Mouse (Mus musculus) forebrain, embryonic 10.5 days (tissue): ENCODE results near the gene Icosl. TPM values are rescaled to one million over a fixed set of nuclear protein-coding genes. Genes with fewer than 3 reads are reported as not detected.
A peak's percentile ranks its signal among the peaks of the same experiment; 100 is the strongest.

ENCODE experiments used
- DNase-seq: peaks from one replicate; pipeline ENCODE4 v3.0.0-alpha.2; 2017; ENCODE audit warnings: low spot score; ENCODE audit errors: extremely low spot score
- H3K27ac ChIP-seq: fragments of 300-500 bp; sonication (generic); 2 replicates; pipeline ENCODE4 v1.5.1; 2016; ENCODE audit warnings: mild to moderate bottlenecking
- H3K27me3 ChIP-seq: fragments of 300-500 bp; sonication (generic); 2 replicates; pipeline ENCODE4 v1.6.1; 2016; ENCODE audit warnings: mild to moderate bottlenecking; ENCODE audit not compliant: poor library complexity, severe bottlenecking
- H3K36me3 ChIP-seq: fragments of 300-500 bp; sonication (generic); replicated peaks from 2 replicates; pipeline ENCODE4 v1.6.1; 2016; ENCODE audit warnings: mild to moderate bottlenecking, moderate library complexity
- H3K4me1 ChIP-seq: fragments of 300-500 bp; sonication (generic); 2 replicates; pipeline ENCODE4 v1.6.1; 2016
- H3K4me3 ChIP-seq: fragments of 300-500 bp; sonication (generic); 2 replicates; pipeline ENCODE4 v1.5.1; 2016; ENCODE audit warnings: mild to moderate bottlenecking, moderate library complexity
- H3K9me3 ChIP-seq: fragments of 300-500 bp; sonication (generic); 2 replicates; pipeline ENCODE4 v1.6.1; 2016; ENCODE audit warnings: mild to moderate bottlenecking, moderate library complexity
- WGBS: fragments of 180-500 bp; shearing (Covaris S2); methylation state at CpG from one replicate; pipeline ENCODE4 v1.1.7; 2016; 5-methylcytosine and 5-hydroxymethylcytosine counted together
- polyA plus RNA-seq: library from polyadenylated mRNA; unstranded; fragments of >200 nt; fragmentation: Nextera tagmentation; extraction: Ambion mirVana; gene quantifications from 2 replicates; pipeline ENCODE4 v1.2.1, GENCODE M21; 2016

The Icosl gene
- polyA plus RNA-seq, 1 experiment from 2014 or later = 2.9 TPM

- Histone ChIP-seq H3K9me3 (no peaks in the 10 kb centered on the region), H3K36me3 (no peaks in the 10 kb centered on the region), H3K4me3 (no peak overlapping the region), H3K4me1 (peaks cover 22% of the 10 kb centered on the region), H3K27ac (no peak overlapping the region), H3K27me3 (peaks cover 30% of the 10 kb centered on the region)
- no peak for DNase-seq
- WGBS = 85% methylated on average over 4 of the region's 4 CpGs
These were observed 22.7 kb upstream of the Icosl start for GRCm38 (mm10) chr10:78046388-78046787.

DNA sequence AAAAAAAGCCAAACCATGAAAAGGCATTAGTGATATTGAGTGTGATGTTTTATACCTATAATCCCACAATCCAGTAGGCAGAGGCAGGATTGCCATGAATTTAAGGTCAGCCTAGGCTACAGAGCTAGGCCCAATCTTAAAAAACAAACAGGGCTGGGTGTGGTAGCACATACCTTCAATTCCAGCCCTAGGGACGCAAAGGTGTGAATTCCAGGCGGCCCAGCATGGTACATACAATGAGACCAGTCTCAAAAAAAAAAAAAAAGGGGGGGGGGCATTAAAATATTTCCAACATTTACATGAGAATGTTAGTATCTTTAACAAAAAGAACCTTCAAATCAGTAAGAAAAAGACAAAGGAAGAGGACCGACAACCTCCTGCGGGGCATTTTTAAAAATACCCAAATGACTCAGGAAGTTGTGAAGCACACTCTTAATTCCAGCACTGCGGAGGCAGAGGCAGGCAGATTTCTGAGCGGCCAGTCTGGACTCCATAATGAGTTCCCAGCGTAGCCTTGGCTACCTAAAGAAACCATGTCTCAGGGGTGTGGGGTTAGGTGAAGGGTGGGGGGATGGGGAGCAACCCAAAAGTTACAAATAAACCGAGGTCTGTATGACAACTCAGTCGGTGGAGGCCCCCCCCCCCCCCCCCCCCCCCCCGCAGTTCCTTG is 20.9 kb upstream of the Icosl start:
- Histone ChIP-seq H3K9me3 (no peaks in the 10 kb centered on the region), H3K4me3 (no peak overlapping the region), H3K36me3 (no peaks in the 10 kb centered on the region), H3K4me1 (peaks cover 9% of the 10 kb centered on the region), H3K27ac (no peak overlapping the region), H3K27me3 (peaks cover 14% of the 10 kb centered on the region)
- DNase-seq = no peak
- WGBS = 81% methylated on average over 10 of the region's 10 CpGs

- Histone ChIP-seq H3K27ac (no peak overlapping the region), H3K4me3 (no peak overlapping the region), H3K4me1 (no peaks in the 10 kb centered on the region), H3K9me3 (no peaks in the 10 kb centered on the region), H3K36me3 (no peaks in the 10 kb centered on the region), H3K27me3 (peaks cover 2% of the 10 kb centered on the region; the same call in 1 of the 2 replicates)
- WGBS = 50% methylated on average over 11 of the region's 11 CpGs
- no peak for DNase-seq
These were observed 19.5 kb upstream of the Icosl start for GRCm38 (mm10) chr10:78049519-78050035.

DNA sequence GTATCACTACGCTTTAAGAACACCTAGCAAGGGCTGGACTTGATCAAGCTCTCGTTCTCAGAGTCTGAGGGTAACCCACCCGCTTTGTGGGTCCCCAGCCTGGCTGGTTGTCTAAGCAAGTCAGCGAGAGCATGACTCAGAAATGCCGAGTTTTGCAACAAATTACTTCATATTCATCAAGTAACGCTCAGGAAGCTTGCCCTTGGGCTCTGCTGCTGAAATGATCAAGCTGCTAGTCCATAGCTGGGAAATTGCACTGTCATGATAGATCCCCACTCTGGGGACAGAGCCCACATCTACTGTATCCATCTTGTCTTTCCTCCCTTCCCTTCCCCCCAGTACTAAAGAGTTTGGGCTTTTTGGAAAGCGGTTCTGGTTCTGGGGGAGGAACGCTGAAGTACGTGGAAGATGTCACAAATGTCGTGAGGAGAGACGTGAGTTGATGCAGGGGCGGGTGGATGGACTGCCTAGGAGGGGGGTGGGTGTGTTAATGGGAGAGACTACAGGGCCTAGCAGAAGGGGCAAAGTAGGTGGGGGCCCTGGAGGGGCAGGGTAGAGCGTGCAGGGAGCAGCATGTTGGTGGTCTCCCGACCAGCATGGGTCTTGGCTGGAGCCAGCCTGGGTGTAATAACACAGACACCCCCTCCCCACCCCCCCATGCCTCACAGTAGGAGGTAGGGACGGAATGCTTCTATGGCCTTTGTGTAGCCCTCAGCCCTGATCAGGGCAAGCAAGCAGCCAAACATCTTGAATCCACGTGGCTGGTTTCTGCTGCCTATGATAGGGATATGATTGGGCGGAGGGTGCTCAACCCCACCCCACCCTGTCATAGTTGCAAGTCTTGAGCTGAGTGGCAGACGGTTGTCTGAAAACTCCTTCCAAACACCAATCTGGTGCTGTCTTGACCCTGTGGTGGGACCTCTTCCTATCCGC is 14.2 kb upstream of the Icosl start:
- H3K27me3 ChIP-seq = no peaks in the 10 kb centered on the region

GRCm38 (mm10) chr10:78057056-78057455 is 12.0 kb upstream of the Icosl start:
- H3K4me1 ChIP-seq = peaks cover 6% of the 10 kb centered on the region; the same call in 1 of the 2 replicates
- H3K4me3 ChIP-seq = no peak overlapping the region
- DNase-seq = no peak
- no peaks in the 10 kb centered on the region for H3K36me3 ChIP-seq
- H3K27ac ChIP-seq = no peak overlapping the region
- no peaks in the 10 kb centered on the region for H3K9me3 ChIP-seq
- H3K27me3 ChIP-seq = no peaks in the 10 kb centered on the region
- 90% methylated on average over 8 of the region's 8 CpGs for WGBS

More for the DNA sequence above, 14.2 kb upstream of the Icosl start:
- DNase-seq = no peak
- Histone ChIP-seq H3K4me3 (no peak overlapping the region), H3K27ac (no peak overlapping the region), H3K4me1 (peaks cover 6% of the 10 kb centered on the region; the same call in 1 of the 2 replicates), H3K9me3 (no peaks in the 10 kb centered on the region), H3K36me3 (no peaks in the 10 kb centered on the region)
- WGBS = 81% methylated on average over 19 of the region's 19 CpGs

- Histone ChIP-seq H3K36me3 (no peaks in the 10 kb centered on the region), H3K27me3 (peaks cover 13% of the 10 kb centered on the region), H3K27ac (no peak overlapping the region), H3K4me1 (peaks cover 12% of the 10 kb centered on the region), H3K9me3 (no peaks in the 10 kb centered on the region), H3K4me3 (no peak overlapping the region)
- WGBS = 92% methylated on average over 9 of the region's 9 CpGs
- DNase-seq = no peak
These were observed 6.0 kb upstream of the Icosl start for GRCm38 (mm10) chr10:78063122-78063521.

- Histone ChIP-seq H3K4me3 (no peak overlapping the region), H3K9me3 (no peaks in the 10 kb centered on the region), H3K27me3 (peaks cover 52% of the 10 kb centered on the region), H3K4me1 (peaks cover 31% of the 10 kb centered on the region), H3K27ac (no peak overlapping the region), H3K36me3 (no peaks in the 10 kb centered on the region)
- DNase-seq = peak; percentile 24
- WGBS = 44% methylated on average over 4 of the region's 4 CpGs
These were observed 1.9 kb upstream of the Icosl start for GRCm38 (mm10) chr10:78067226-78067625.

DNA sequence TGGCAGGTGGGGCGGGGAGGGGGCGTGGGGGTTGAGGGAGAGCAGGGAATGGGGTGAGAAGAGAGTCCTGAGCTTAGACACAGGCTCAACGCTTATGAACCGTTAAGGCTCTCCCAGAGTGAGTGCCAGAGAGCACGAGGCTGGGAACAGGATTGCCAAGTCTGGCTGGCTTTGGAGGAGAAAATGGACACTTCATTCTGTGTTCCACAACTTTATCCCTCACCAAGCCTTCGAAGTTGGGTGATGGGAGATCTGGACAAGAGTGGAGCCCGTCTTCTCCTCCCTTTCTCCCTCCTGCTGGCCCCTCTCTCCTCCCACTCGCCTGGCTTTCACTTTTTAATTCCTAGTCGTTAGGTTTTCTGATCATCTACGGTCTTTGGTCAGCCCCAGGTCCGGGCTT is 561 bp upstream of the Icosl start:
- H3K4me1 ChIP-seq = peaks cover 31% of the 10 kb centered on the region
- no peaks in the 10 kb centered on the region for H3K9me3 ChIP-seq
- WGBS = 39% methylated on average over 11 of the region's 11 CpGs
- peak overlapping the region; percentile 84 for H3K27ac ChIP-seq
- H3K36me3 ChIP-seq = no peaks in the 10 kb centered on the region
- peak; percentile 20 for DNase-seq
- H3K4me3 ChIP-seq = peak overlapping the region; percentile 75
- peaks cover 52% of the 10 kb centered on the region for H3K27me3 ChIP-seq

DNA sequence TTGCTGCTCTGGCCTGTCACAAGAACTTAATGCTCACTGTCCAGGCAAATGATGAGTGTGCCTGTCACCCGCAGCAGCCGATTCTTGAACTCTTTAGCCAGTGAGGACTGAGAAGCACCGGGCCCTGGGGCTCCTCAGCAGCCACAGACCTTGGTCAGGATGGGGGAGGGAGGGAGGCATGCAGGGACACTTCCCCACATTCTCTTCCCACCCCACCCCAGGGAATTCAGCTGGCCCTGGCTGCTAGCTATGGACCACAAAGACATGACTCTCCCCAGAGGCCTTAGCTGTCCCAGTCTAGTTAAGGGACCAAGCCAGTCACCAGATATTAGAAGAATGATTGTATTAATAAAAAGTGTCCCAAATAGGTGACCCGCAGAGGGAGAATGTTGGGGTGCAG is 5.0 kb downstream of the Icosl start:
- H3K36me3 ChIP-seq = 0 out of 2 replicates have a peak, but pooled peaks cover 7% of the 10 kb centered on the region
- H3K4me1 ChIP-seq = peaks cover 10% of the 10 kb centered on the region
- no peak for DNase-seq
- H3K27ac ChIP-seq = no peak overlapping the region
- H3K4me3 ChIP-seq = no peak overlapping the region
- no peaks in the 10 kb centered on the region for H3K9me3 ChIP-seq
- WGBS = 91% methylated on average over 4 of the region's 4 CpGs
- H3K27me3 ChIP-seq = peaks cover 29% of the 10 kb centered on the region

DNA sequence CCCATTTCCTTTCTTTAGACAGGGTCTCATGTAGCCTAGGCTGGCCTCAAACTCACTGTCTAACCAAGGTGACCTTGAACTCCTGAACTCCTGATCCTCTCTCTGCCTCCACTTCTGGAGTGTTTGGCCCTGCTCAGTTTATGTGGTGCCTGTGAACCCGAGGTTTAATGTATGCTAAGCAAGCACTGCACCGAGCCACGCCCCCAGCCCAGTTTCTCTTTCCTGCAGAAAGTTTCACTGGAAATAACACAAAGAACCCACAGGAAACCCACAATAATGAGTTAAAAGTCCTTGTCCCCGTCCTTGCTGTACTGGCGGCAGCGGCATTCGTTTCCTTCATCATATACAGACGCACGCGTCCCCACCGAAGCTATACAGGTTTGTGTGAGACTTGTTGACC is 5.9 kb downstream of the Icosl start:
- 0 out of 2 replicates have a peak, but pooled peaks cover 7% of the 10 kb centered on the region for H3K36me3 ChIP-seq
- H3K4me1 ChIP-seq = peaks cover 2% of the 10 kb centered on the region
- no peak overlapping the region for H3K27ac ChIP-seq
- no peak for DNase-seq
- 90% methylated on average over 11 of the region's 11 CpGs for WGBS
- H3K27me3 ChIP-seq = peaks cover 21% of the 10 kb centered on the region
- H3K4me3 ChIP-seq = no peak overlapping the region
- no peaks in the 10 kb centered on the region for H3K9me3 ChIP-seq

GRCm38 (mm10) chr10:78077862-78078261 is 8.8 kb downstream of the Icosl start:
- WGBS = 87% methylated on average over 9 of the region's 9 CpGs
- DNase-seq = no peak
- Histone ChIP-seq H3K4me1 (no peaks in the 10 kb centered on the region), H3K4me3 (no peak overlapping the region), H3K9me3 (no peaks in the 10 kb centered on the region), H3K27ac (no peak overlapping the region), H3K36me3 (0 out of 2 replicates have a peak, but pooled peaks cover 7% of the 10 kb centered on the region), H3K27me3 (no peaks in the 10 kb centered on the region)

- no peak overlapping the region for H3K4me3 ChIP-seq
- 83% methylated on average over 5 of the region's 5 CpGs for WGBS
These were observed 9.2 kb downstream of the Icosl start for GRCm38 (mm10) chr10:78078276-78078675.

More at GRCm38 (mm10) chr10:78078276-78078675, 9.2 kb downstream of the Icosl start:
- Histone ChIP-seq H3K4me1 (no peaks in the 10 kb centered on the region), H3K27ac (no peak overlapping the region), H3K9me3 (no peaks in the 10 kb centered on the region), H3K27me3 (no peaks in the 10 kb centered on the region), H3K36me3 (0 out of 2 replicates have a peak, but pooled peaks cover 7% of the 10 kb centered on the region)
- no peak for DNase-seq
